Mouse (Mus musculus): Measurements from ENCODE around the gene Ugt1a8. TPM values are rescaled to one million over a fixed set of nuclear protein-coding genes. Genes with fewer than 3 reads are reported as not detected.

Ugt1a8 gene
- total RNA-seq, 2 experiments from 2014 or later, result not detected

- DNase-seq (ENCODE audit: low spot score in 2 of 2), result no peak
- intact Hi-C loops (cut with DNase I), result no loop called here
Measured at GRCm38 (mm10) chr1:88253106-88253505, 165.5 kb downstream of the Ugt1a8 start.

- no peak for DNase-seq (ENCODE audit: low spot score in 2 of 2)
- intact Hi-C loops (cut with DNase I), result no loop called here
Measured at GRCm38 (mm10) chr1:88253540-88253939, 165.9 kb downstream of the Ugt1a8 start.

- intact Hi-C loops (cut with DNase I), result no loop called here
Measured at GRCm38 (mm10) chr1:88254793-88255465, 167.3 kb downstream of the Ugt1a8 start.

GRCm38 (mm10) chr1:88255466-88255857 lies 167.8 kb downstream of the Ugt1a8 start:
- DNase-seq (ENCODE audit: low spot score in 2 of 2), result no peak
- intact Hi-C loops (cut with DNase I), result no loop called here

More at GRCm38 (mm10) chr1:88254793-88255465, 167.3 kb downstream of the Ugt1a8 start:
- no peak for DNase-seq (ENCODE audit: low spot score in 2 of 2)

- intact Hi-C loops (cut with DNase I), result no loop called here
- no peak for DNase-seq (ENCODE audit: low spot score in 2 of 2)
Measured at GRCm38 (mm10) chr1:88255989-88256754, 168.6 kb downstream of the Ugt1a8 start.

GRCm38 (mm10) chr1:88256886-88257663 lies 169.5 kb downstream of the Ugt1a8 start:
- no peak for DNase-seq (ENCODE audit: low spot score in 2 of 2)
- intact Hi-C loops (cut with DNase I), result no loop called here

GRCm38 (mm10) chr1:88257681-88258080 lies 170.1 kb downstream of the Ugt1a8 start:
- no peak for DNase-seq (ENCODE audit: low spot score in 2 of 2)
- intact Hi-C loops (cut with DNase I), result no loop called here

GRCm38 (mm10) chr1:88258361-88258760 lies 170.7 kb downstream of the Ugt1a8 start:
- intact Hi-C loops (cut with DNase I), result no loop called here
- no peak for DNase-seq (ENCODE audit: low spot score in 2 of 2)

GRCm38 (mm10) chr1:88258881-88259642 lies 171.4 kb downstream of the Ugt1a8 start:
- no peak for DNase-seq (ENCODE audit: low spot score in 2 of 2)
- intact Hi-C loops (cut with DNase I), result no loop called here

GRCm38 (mm10) chr1:88259643-88260024 lies 172.0 kb downstream of the Ugt1a8 start:
- intact Hi-C loops (cut with DNase I), result no loop called here
- DNase-seq (ENCODE audit: low spot score in 2 of 2), result no peak

- intact Hi-C loops (cut with DNase I), result no loop called here
- no peak for DNase-seq (ENCODE audit: low spot score in 2 of 2)
Measured at GRCm38 (mm10) chr1:88260114-88260513, 172.5 kb downstream of the Ugt1a8 start.

GRCm38 (mm10) chr1:88260604-88261377 lies 173.2 kb downstream of the Ugt1a8 start:
- no peak for DNase-seq (ENCODE audit: low spot score in 2 of 2)
- intact Hi-C loops (cut with DNase I), result no loop called here

GRCm38 (mm10) chr1:88261706-88262105 lies 174.1 kb downstream of the Ugt1a8 start:
- intact Hi-C loops (cut with DNase I), result no loop called here
- no peak for DNase-seq (ENCODE audit: low spot score in 2 of 2)

GRCm38 (mm10) chr1:88262255-88262654 lies 174.6 kb downstream of the Ugt1a8 start:
- intact Hi-C loops (cut with DNase I), result no loop called here
- DNase-seq (ENCODE audit: low spot score in 2 of 2), result no peak

- no peak for DNase-seq (ENCODE audit: low spot score in 2 of 2)
- intact Hi-C loops (cut with DNase I), result no loop called here
Measured at GRCm38 (mm10) chr1:88262961-88263360, 175.3 kb downstream of the Ugt1a8 start.

GRCm38 (mm10) chr1:88263778-88264177 lies 176.2 kb downstream of the Ugt1a8 start:
- intact Hi-C loops (cut with DNase I), result no loop called here
- no peak for DNase-seq (ENCODE audit: low spot score in 2 of 2)

GRCm38 (mm10) chr1:88264237-88264868 lies 176.7 kb downstream of the Ugt1a8 start:
- DNase-seq (ENCODE audit: low spot score in 2 of 2), result no peak
- intact Hi-C loops (cut with DNase I), result no loop called here

- no peak for DNase-seq (ENCODE audit: low spot score in 2 of 2)
- intact Hi-C loops (cut with DNase I), result no loop called here
Measured at GRCm38 (mm10) chr1:88264869-88265240, 177.2 kb downstream of the Ugt1a8 start.

GRCm38 (mm10) chr1:88266123-88266522 lies 178.5 kb downstream of the Ugt1a8 start:
- DNase-seq (ENCODE audit: low spot score in 2 of 2), result no peak
- intact Hi-C loops (cut with DNase I), result no loop called here

All from left cerebral cortex, postnatal 25 days (tissue).